Mouse (Mus musculus): ENCODE data around the gene Zfp422.

The Zfp422 gene

DNA sequence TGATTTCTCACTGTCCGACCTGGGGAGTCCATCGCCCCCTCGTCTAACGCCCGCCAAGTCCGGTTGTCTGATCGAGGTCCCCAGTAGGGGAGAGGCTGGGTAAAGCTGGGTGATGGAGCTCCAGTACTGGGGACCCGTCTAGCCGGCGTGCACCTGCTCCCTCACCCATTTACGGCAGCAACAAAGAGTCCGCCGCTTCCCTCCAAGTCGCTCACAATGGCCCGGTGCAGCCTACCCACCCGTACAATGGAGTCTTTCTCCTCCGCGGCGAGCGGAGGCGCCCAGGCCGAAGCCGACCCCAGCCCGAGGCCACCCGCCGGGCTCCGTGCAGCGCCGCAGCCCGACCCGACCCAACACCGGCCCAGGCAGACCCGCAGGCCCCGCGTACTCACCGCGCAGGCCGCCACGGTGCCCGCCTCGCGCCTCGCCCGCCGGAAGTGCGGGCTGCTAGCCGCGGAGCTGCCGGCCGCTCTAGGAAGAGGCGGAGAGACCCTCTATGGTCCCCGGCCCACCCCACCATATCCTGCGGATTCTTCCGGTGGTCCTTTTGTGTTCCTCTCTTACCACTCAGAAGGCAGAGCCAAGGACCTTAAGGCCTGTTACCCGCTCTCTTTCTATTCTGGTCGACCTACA, at the start of gene Zfp422:
Gene Zfp422, minus strand, starts transcription at position 461 of the 633 bp plus-strand sequence.
- peak; percentile 76 for DNase-seq (ENCODE audit: low spot score)

DNA sequence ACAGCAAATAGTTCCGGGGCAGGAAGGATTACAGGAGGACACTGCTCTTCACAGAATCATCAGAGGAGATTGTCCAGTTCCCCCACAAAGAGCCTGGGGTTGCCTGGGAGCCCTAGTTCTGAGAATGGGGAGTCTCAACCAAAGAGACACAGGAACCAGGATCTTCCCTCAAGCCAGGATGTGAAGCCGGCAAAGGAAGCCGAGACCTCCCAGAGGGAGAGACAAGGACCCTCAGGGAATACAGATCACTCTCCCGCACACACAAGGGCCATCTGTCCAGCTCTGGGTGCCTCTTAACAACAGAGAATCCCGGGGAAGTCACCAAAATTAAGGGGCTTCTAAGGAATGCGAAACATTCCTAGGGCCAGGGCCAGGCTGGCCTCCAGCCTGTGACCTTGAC, 48.5 kb upstream of the Zfp422 start:
- DNase-seq (ENCODE audit: low spot score) = no peak

DNA sequence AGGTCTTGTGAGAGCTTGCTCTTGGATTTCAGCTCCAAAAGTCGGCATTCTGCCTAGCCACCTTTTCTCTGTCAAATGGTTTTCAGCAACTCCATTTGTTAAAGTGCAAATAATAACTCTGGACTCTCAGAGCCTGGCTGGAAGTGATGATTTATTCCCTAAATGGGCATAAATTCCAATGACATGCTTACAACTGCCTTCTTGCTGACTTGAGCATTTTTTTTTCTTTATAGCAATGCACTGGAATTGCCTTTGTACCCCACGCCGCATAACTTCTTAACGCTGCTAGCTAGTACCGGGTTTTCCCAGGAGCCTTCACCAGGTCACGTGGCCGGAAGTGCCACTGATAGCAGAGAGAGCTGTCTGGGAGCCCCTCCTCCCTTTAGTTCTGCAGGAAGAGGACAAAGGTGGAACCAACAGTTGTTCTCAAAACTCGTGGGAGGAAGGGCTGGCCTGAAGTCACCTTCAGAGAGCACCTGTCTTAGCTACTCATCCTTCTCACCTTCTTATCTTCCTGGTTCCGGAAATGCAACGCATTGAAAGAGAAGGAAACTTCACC, 47.6 kb upstream of the Zfp422 start:
- no peak for DNase-seq (ENCODE audit: low spot score)

DNA sequence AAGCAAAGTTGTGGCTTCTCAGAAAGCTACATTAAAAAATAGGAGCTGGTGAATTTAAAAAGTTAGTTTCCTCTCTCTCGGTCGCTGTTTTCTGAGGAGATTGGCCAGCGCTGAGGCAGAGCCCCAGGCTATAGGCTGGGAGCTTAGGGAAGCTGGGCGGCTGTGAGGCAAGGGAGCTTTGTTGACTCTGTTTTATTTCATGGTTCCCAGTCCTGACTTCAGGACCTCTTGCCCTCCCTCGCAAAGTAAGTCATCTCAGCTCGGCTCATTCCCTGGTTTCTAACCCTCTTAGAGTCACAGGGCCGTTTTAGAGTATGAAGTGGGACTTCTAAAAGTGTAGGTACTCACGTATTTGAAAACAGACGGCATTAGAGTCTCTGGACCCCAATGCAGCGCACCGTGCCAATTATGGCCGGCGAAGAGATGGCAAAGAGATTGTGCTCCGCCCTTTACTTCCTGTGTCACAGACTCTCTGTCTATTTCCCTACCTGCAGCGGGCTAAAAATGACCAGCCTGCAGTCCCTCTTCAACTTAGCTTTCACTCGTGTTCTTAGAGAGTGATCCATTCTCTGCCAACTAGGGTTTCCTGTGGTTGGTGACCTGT, 45.6 kb upstream of the Zfp422 start:
- peak; percentile 18 for DNase-seq (ENCODE audit: low spot score)

DNA sequence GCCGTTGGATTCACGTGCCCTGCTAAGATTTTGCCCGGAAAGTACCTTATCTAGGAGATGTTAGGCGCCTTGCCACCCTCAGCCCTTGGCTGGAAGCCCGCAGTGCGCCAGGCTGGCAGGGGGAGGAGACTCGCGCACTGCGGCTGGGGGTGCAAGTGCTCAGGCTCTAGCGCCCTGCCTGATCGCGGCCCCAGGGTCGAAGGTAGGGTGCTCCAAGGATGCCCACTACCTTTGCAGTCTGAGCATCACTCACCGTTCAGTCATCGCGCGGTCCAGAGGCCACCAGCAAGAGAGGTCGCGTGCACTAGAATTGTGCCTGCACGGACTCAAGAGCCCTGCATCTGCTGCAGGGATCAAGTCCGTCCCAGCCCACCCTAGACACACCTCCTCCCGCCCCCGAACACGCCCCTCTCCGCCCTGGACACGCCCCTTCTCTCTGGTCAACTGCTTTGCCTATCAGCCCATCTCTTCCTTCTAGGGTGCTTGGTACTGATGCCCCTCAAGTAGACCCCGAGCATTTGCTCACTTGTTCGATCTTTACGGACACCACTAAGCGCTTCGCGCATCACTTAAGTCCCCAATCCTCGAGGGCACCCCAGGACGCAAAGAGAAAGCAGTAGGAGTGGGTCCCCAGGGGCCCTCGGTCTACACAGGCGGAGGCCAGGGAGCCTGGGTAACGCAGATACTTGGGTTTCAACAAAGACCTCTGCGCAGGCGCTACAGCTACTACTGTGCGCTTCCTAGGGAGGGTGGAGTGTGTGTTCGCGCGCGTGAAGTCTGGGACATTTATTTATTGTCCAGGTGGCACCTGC, 44.9 kb upstream of the Zfp422 start, which contains the start of gene Rassf4:
Gene Rassf4, minus strand, starts transcription at position 482 of the 812 bp plus-strand sequence.
- DNase-seq (ENCODE audit: low spot score) = peak; percentile 87

DNA sequence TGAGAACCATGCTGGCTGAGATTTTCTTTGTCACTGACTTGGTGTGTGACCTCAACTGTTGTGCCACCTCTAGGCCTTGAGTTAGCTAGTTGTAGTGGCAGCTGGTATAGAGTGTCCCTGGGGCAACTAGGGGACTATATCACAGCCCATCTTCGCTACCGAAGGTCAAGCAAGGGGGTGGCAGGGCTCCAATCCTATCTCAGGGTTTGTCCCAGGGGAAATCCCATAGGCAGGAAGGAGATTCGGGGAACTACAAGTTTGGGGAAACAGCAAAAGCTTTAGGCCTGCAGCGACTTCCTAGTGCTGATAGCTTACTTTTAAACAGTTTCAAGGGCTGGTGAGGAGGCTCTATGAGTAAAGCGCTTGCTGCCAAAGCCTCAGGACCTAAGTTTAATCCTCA, 43.5 kb upstream of the Zfp422 start:
- DNase-seq (ENCODE audit: low spot score) = no peak

DNA sequence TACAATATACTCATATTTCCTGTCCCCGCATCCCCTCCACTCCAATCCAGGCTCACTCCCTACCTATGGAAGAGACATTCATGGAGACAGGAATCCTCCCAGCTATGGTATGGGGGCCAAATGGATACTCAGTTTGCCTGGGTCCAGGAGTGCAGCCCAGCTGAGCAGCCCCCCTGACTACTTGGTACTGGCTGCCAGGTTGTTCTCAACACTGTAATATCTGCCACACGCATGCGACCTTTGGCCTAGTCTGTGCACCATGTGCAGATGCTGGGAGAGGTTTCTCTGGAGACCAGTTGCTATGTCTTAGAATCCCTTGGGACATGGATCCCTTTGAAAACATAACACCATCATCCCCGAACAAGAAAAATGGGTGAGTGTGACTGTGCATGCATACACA, 43.0 kb upstream of the Zfp422 start:
- no peak for DNase-seq (ENCODE audit: low spot score)

DNA sequence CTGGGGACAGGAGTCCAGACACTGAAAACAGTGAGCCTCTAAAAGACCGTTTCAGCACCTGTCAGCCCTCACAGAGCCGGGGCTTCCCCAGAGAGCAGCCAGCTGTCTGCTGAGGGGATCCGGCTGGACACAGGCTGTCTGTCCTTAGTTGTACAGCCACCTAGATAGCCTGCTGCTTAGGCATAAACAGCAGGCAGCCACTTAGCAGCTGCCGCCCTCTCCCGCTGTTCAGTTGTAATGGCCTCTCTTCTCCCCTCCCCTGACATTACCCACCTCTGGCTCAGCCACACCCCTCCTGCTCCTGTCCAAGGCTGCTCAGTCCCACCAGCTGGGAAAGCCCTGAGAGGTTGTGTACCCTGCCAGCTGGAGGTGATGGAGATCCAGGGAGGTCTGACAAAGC, 42.2 kb upstream of the Zfp422 start:
- DNase-seq (ENCODE audit: low spot score) = no peak

DNA sequence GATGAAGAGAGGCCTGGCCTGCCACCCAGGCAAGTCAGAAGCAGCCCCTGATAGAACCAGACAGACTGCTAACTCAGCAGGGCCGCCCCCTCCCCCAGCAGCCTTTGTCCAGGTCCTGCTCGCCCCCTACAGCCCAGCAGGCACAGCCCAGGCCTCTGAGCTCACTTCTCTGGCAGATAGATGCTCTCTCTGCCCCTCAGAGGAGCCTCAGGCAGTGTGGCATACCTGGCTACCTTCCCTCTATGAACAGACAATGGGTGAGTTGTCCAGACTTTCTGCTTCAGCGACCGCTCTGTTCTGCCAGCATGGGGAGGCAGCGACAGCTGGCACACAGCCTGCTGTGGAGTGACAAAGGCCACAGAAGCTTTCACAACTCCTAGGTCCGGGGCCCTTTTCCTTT, 41.3 kb upstream of the Zfp422 start:
- no peak for DNase-seq (ENCODE audit: low spot score)

DNA sequence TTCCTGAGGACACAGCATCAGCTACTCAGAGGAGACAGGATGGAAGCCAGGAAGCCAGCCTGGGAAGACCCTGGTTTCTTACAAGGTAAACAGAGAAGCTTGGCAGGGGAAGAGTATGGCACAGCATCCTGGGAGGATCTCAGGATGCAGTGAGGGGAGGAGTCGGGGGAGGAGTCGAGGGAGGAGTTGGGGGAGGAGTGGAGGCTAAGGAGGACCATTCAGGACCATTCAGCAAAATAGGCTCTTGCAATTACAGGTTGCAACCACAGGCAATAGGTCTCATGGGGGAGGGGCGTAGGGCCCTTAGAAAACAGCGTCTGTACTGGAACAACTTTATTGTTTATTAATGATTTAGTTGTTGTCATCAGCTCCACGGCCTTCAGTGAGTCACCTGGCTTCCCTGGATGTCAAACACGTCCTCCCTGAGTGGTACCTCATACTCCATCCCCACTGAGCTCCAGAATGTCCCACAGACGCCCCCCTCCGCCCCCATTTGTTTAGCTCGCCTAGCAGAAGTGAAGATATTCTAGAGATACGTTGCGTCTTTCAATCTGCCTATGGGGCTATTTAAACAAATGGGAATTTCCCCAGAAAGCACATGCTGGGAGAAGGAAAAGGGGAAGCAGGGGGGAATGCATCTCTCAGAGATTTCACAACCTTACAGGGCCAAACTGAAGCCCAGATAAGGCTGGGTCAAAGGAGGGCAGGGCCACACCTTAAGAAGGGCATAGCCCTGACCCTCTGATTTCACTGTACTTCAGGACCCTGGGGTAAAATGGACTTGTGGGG, 40.1 kb upstream of the Zfp422 start:
- no peak for DNase-seq (ENCODE audit: low spot score)

DNA sequence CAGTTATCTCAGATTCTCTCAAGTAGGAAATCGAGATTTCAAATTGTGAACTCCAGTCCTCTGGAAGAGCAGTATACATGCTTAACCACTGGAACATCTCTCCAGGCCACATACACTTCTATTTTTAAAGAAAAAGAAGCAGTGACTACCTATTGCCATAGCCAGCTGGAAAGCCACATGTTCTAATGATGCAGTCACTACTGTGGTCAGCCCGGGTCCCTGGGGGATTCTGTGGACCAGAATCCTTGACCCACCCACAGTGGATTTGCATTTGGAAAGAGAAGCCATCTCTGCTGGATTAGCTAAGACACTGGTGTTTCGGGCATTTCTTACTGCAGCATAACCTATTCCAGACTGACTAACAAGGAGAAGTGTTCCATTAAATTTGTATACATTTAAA, 38.6 kb upstream of the Zfp422 start:
- DNase-seq (ENCODE audit: low spot score) = no peak

DNA sequence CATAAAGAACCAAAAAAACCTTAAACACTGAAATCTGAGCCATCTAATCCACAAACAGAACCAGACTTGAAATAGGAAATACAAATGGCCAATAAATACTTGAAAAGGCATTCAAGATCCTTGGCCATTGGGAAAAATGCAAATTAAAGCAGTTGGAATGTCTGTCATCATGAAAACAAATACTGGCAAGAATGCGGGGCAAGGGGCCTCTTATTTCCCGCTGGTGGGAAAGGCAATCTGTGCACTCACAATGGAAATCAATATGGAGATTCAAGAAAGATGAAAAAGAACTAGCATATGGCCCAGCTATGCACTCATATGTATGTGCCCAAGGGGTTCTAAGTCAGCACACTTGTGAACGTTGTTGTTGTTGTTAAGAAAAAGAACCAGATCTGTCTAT, 38.1 kb upstream of the Zfp422 start:
- DNase-seq (ENCODE audit: low spot score) = no peak

DNA sequence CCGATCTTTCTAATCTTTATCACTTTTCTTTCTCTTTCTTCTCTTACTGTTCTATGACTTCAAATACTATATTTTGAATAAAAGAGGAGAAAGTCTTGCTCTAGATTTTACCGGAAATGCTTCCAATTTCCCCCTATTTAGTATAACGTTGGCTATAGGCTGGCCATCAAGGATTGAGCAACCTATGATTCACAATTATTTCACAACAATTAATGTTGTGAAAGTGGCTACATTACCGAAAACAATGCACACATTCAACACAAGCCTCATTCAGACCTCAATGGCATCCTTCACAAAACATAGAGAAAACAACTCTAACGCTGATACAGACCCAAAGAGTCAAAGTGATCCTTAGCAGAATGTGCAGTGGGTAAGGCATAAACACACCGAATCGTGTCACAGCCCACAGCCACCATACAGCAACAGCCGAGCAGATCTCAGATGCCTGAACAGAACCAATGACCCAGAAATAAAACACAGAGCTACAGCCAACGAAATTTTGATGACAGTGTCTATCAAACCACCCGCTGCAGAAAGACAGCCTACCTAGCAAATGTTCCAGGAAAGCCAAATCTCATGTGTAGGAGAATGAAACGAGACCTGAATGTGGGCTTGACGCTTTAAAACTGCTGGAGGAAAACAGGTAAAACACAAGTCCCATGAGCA, 37.4 kb upstream of the Zfp422 start:
- DNase-seq (ENCODE audit: low spot score) = no peak

DNA sequence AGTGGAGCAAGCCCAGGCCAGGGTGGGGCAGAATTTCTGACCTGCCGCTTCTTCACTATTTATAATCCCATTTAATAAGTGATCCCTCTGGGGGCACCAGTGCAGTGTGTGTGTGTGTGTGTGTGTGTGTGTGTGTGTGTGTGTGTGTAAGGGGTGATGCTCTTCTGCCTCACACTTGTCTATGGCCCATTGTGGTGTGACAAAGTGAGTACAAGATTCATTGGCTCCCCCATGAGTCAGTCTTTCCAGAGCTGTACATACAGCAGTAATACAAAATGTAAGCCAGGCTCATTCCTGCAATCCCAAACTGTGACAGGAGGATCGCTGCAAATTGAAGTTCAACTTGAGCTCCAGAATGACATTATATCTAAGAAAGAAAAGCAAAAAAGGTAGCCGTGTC, 36.0 kb upstream of the Zfp422 start:
- no peak for DNase-seq (ENCODE audit: low spot score)

DNA sequence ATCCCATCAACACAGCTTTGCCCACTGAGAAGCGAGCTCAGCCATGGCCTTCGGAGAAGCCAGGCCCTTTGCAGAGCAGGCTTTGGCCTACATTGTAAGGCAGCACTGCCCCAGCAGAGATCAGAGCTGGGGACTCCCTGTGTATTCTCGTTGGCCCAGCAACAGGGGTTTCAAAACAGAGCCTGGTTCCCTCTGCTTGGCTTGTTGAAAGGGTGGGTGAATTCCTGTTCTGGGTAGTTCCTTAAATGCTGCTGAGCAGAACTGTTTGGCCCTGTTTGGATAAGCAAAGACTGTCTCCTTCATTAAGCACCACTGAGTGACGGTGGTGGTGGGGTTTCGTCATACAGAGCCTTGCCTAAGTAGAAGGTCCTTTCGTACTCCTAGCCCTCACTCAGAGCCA, 35.2 kb upstream of the Zfp422 start:
- no peak for DNase-seq (ENCODE audit: low spot score)

DNA sequence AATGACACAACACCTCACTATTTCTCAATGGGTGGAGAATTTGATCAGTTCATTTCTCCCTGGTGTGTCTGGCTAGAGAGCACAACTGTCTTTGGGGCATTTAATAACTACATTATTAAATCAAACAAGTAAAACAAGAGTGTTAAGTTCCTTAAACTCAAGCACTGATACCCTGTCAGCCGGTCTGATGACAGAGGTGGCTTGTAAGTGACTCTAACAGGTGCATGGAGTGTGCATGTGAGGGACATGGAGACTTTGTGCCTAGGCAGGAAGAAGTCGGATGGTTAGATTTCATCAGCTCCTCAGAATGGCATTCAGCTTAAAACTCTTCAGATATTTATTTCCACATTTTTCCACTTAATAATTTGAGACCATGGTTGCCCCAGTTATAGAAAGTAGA, 34.6 kb upstream of the Zfp422 start:
- no peak for DNase-seq (ENCODE audit: low spot score)

DNA sequence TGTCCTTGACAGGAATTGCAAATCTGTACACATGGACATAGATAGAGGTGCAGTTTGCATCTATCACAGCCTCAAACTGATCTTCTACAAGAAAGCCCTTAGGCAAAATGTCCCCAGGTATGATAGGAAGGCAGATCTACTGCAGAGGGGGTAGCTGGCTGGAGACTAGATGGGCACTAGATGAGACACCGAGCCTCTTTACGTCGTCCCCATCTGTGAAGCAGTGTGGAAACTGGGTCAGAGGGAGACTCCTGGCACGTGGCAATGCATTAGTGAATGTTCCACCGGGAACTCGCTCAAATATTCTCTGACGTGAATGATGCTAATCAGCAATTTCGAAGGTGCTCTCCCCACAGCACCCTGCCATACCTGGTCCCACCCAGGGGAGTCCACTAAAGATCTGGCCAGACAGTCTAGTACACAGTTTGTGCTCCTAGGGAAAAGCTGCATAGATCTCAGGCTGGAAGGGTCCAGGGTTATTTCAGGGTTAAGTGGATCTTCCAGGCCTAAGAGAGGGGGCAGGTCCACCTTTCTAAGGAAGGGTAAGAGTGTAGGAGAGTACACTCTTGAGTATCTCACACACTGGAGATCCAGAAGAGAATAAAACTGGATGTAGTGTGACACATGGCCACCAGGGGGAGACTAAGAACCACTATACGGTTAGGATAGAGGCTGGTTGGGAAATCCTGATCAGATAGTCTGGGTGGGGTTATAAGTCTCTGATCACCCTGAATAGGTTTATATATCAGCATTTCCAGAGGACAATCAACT, 25.1 kb upstream of the Zfp422 start:
- no peak for DNase-seq (ENCODE audit: low spot score)

DNA sequence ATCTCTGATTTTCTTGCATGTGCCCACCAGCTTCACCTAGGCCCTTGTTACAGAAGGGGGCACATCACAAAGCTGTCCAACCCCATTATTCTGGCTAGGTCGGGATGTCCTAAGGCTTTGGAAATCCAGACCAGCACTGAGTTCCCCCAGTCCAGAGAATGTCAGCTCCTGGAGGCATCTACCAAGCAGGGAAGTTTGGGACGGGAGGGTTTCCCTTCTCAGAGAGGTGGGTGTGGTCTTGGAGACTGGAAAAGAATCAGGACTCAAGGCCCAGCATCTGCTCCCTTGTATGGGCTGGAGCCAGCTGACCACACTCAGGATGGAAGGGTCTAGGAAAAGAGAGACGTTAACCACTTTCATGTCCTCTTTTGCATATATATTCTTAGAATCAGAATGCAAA, 24.4 kb upstream of the Zfp422 start:
- no peak for DNase-seq (ENCODE audit: low spot score)

DNA sequence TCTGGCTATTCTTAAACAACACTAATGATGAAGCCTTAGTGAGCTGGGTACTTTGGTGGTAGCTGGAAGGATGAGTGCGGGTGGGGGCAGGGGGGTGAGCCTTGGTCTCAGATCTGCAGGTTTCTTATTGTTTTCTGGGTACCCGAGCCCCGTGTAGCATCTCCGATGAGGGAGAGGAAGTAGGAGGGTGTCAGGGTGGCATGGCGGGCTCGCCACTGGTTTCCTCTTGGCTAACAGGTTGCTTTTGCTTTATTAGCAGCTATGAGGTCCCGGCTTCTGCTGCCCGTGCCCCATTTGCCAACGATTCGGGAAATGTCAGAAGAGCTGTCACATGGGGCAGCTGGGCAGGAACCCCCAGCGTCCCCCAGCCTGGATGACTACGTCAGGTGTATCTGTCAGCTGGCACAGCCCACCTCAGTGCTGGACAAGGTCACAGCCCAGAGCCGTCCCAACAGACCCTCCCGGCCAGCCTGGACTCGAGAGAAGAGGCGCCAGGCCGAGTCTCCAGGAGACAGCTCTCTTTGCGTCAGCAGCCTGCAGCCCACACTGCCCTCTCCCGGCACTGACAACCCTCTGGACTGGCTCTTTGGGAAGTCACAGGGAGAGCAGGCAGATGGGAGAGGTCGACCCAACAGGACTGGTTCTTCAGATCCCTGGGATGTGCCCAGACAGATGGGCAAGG, 22.8 kb upstream of the Zfp422 start:
- DNase-seq (ENCODE audit: low spot score) = peak; percentile 49

DNA sequence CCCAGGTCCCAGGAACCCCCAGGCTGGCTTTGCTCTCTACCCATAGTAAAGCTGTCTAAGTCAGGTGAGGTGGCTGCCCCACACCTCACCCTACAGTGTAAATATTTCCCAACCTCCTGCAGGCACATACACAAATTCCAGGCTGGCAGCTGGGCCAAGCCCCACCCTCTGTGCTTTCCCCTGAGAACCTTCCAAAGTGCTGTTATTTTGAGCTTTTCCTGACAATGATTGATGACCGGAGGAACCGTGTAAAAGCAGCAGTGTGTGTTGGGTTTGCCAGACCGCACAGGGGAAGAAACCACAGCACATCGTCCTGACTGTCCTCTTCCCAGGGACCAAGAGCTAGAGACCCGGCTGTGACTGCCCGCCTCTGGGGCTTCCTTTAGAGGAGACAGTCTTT, 21.6 kb upstream of the Zfp422 start, which contains the start of gene Depp1:
Gene Depp1, plus strand, starts transcription at position 204 of the 400 bp plus-strand sequence.
- DNase-seq (ENCODE audit: low spot score) = no peak
